Mouse (Mus musculus) Muller cell, postnatal 12 days (primary cell): ENCODE results near the gene Cdan1.
A peak's percentile ranks its signal among the peaks of the same experiment; 100 is the strongest.
"Not testable (repeated sequence)": the region's sequence is repeated elsewhere in the genome, so short reads cannot be mapped to it uniquely, and the experiment has no call there.

Experiments used
- DNase-seq: peaks from one replicate; pipeline ENCODE4 v3.0.0-alpha.2; 2015; ENCODE audit errors: inconsistent ontology term

Cdan1 gene

GRCm38 (mm10) chr2:120745496-120745895 is 104.4 kb downstream of the Cdan1 start:
- DNase-seq: no peak

- no peak for DNase-seq
These were observed 117.9 kb downstream of the Cdan1 start for GRCm38 (mm10) chr2:120731877-120732530.

GRCm38 (mm10) chr2:120731167-120731862 is 118.6 kb downstream of the Cdan1 start:
- DNase-seq: peak; percentile 97

- peak; percentile 24 for DNase-seq
These were observed 119.2 kb downstream of the Cdan1 start for GRCm38 (mm10) chr2:120730639-120731166.

- peak; percentile 11 for DNase-seq
These were observed 119.9 kb downstream of the Cdan1 start for GRCm38 (mm10) chr2:120729775-120730585.

- DNase-seq: no peak
These were observed 125.8 kb downstream of the Cdan1 start for GRCm38 (mm10) chr2:120724176-120724575.

GRCm38 (mm10) chr2:120723621-120724020 is 126.3 kb downstream of the Cdan1 start:
- DNase-seq: no peak

- no peak for DNase-seq
These were observed 127.4 kb downstream of the Cdan1 start for GRCm38 (mm10) chr2:120722491-120722890.

- no peak for DNase-seq
These were observed 128.0 kb downstream of the Cdan1 start for GRCm38 (mm10) chr2:120721911-120722310.

- DNase-seq: no peak
These were observed 129.1 kb downstream of the Cdan1 start for GRCm38 (mm10) chr2:120720821-120721220.

GRCm38 (mm10) chr2:120718496-120718895 is 131.4 kb downstream of the Cdan1 start:
- DNase-seq: no peak

GRCm38 (mm10) chr2:120713441-120713840 is 136.5 kb downstream of the Cdan1 start:
- no peak for DNase-seq

GRCm38 (mm10) chr2:120710948-120711347 is 139.0 kb downstream of the Cdan1 start:
- DNase-seq: no peak

GRCm38 (mm10) chr2:120710154-120710553 is 139.8 kb downstream of the Cdan1 start:
- no peak for DNase-seq

GRCm38 (mm10) chr2:120707041-120707440 is 142.9 kb downstream of the Cdan1 start:
- no peak for DNase-seq

- no peak for DNase-seq
These were observed 147.3 kb downstream of the Cdan1 start for GRCm38 (mm10) chr2:120702675-120703074.

- no peak for DNase-seq
These were observed 149.5 kb downstream of the Cdan1 start for GRCm38 (mm10) chr2:120700379-120700885.

- DNase-seq: no peak
These were observed 152.2 kb downstream of the Cdan1 start for GRCm38 (mm10) chr2:120697767-120698166.

GRCm38 (mm10) chr2:120681151-120681550 is 168.8 kb downstream of the Cdan1 start:
- not testable (repeated sequence) for DNase-seq

- DNase-seq: no peak
These were observed 179.7 kb downstream of the Cdan1 start for GRCm38 (mm10) chr2:120670253-120670652.

- DNase-seq: no peak
These were observed 182.5 kb downstream of the Cdan1 start for GRCm38 (mm10) chr2:120667446-120667845.
